Mouse (Mus musculus) forebrain, embryonic 13.5 days (tissue): Measurements from ENCODE around the gene Dnajb5. TPM values are rescaled to one million over a fixed set of nuclear protein-coding genes. Genes with fewer than 3 reads are reported as not detected.
"Not testable (repeated sequence)": the region's sequence is repeated elsewhere in the genome, so short reads cannot be mapped to it uniquely, and the experiment has no call there.

Experiments used
- ATAC-seq: fragments of 200-750 bp; cut with Nextera tagmentation; 2 replicates; pipeline ENCODE4 v1.8.0; 2017
- H3K27ac ChIP-seq: fragments of 300-500 bp; sonication (generic); 2 replicates; pipeline ENCODE4 v1.5.1; 2015; ENCODE audit warnings: inconsistent platforms, mild to moderate bottlenecking, moderate library complexity
- H3K27me3 ChIP-seq: fragments of 300-500 bp; sonication (generic); 2 replicates; pipeline ENCODE4 v1.6.1; 2015; ENCODE audit warnings: mild to moderate bottlenecking, inconsistent platforms
- H3K36me3 ChIP-seq: fragments of 300-500 bp; sonication (generic); 2 replicates; pipeline ENCODE4 v1.6.1; 2015; ENCODE audit warnings: mild to moderate bottlenecking, inconsistent platforms; ENCODE audit not compliant: poor library complexity, severe bottlenecking
- H3K4me1 ChIP-seq: fragments of 300-500 bp; sonication (generic); 2 replicates; pipeline ENCODE4 v1.6.1; 2015; ENCODE audit warnings: inconsistent platforms
- H3K4me2 ChIP-seq: fragments of 300-500 bp; sonication (generic); 2 replicates; pipeline ENCODE4 v1.6.1; 2015; ENCODE audit warnings: inconsistent platforms, mild to moderate bottlenecking, moderate library complexity
- H3K4me3 ChIP-seq: fragments of 300-500 bp; sonication (generic); 2 replicates; pipeline ENCODE4 v1.5.1; 2015; ENCODE audit warnings: mild to moderate bottlenecking, inconsistent platforms
- H3K9ac ChIP-seq: fragments of 300-500 bp; sonication (generic); 2 replicates; pipeline ENCODE4 v1.6.1; 2015; ENCODE audit warnings: mild to moderate bottlenecking, inconsistent platforms
- H3K9me3 ChIP-seq: fragments of 300-500 bp; sonication (generic); replicated peaks from 2 replicates; pipeline ENCODE4 v1.6.1; 2016; ENCODE audit warnings: inconsistent platforms
- WGBS: fragments of 180-500 bp; shearing (Covaris S2); methylation state at CpG from one replicate; pipeline ENCODE4 v1.1.7; 2015; 5-methylcytosine and 5-hydroxymethylcytosine counted together
- polyA plus RNA-seq: library from polyadenylated mRNA; unstranded; fragments of >200 nt; fragmentation: Nextera tagmentation; extraction: Ambion mirVana; gene quantifications from 2 replicates; pipeline ENCODE4 v1.2.1, GENCODE M21; 2015

Dnajb5 gene
- polyA plus RNA-seq, 1 experiment from 2014 or later = 34.6 TPM

DNA sequence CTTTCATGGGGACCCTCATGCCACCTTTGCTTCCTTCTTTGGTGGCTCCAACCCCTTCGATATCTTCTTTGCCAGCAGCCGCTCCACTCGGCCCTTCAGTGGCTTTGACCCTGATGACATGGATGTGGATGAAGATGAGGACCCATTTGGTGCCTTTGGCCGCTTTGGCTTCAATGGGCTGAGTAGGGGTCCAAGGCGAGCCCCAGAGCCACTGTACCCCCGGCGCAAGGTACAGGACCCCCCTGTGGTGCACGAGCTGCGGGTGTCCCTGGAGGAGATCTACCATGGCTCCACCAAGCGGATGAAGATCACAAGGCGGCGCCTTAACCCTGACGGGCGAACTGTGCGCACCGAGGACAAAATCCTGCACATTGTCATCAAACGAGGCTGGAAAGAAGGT lies 7.0 kb downstream of the Dnajb5 start:
- Histone ChIP-seq H3K27ac (no peak overlapping the region), H3K4me2 (no peak overlapping the region), H3K36me3 (peaks cover 51% of the 10 kb centered on the region), H3K27me3 (no peaks in the 10 kb centered on the region), H3K9ac (no peak overlapping the region), H3K4me1 (peaks cover 38% of the 10 kb centered on the region), H3K4me3 (no peak overlapping the region), H3K9me3 (no peaks in the 10 kb centered on the region)
- no peak for ATAC-seq
- WGBS = 96% methylated on average over 17 of the region's 17 CpGs

DNA sequence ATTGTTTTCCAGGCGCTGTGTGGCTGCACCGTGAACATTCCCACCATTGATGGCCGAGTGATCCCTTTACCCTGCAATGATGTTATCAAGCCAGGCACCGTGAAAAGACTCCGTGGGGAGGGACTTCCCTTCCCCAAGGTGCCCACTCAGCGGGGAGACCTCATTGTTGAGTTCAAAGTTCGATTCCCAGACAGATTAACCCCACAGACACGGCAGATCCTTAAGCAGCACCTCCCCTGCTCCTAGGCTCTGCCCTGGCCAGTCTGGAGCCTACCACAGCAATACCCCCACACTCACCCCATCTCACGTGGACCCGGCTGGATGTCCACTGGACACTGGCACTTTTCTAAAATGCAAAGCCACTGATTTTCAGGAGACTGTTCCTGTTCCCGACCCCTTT lies 7.7 kb downstream of the Dnajb5 start:
- peaks cover 30% of the 10 kb centered on the region for H3K4me1 ChIP-seq

DNA sequence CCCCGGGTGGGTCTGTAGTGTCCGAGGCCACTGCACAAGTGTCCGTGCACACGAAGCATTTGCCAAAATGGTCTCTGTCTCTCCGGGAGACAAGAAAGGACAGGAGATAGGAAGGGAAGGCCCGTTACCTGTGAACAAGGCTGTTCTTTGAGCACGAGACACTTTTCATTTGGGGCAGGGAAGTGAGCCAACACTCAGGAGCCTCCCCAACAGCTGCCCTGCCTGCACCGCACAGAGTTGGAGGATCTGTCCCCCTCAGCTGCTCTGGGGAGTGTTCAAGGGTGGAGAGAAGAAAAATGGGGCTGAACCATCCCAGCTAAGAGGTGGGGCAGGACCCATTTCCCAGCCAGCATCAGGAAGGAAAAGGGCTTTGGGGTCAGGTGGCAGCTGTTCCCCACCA lies 8.4 kb downstream of the Dnajb5 start:
- Histone ChIP-seq H3K9me3 (no peaks in the 10 kb centered on the region), H3K27me3 (no peaks in the 10 kb centered on the region), H3K4me3 (no peak overlapping the region), H3K4me2 (no peak overlapping the region), H3K27ac (no peak overlapping the region), H3K4me1 (peaks cover 24% of the 10 kb centered on the region), H3K36me3 (peaks cover 51% of the 10 kb centered on the region), H3K9ac (no peak overlapping the region)
- WGBS = 90% methylated on average over 8 of the region's 8 CpGs
- ATAC-seq = no peak

More for the DNA sequence above, 7.7 kb downstream of the Dnajb5 start:
- WGBS = 76% methylated on average over 11 of the region's 11 CpGs
- H3K4me3 ChIP-seq = no peak overlapping the region
- no peak overlapping the region for H3K9ac ChIP-seq
- peaks cover 51% of the 10 kb centered on the region for H3K36me3 ChIP-seq
- H3K27ac ChIP-seq = no peak overlapping the region
- H3K4me2 ChIP-seq = no peak overlapping the region
- ATAC-seq = no peak
- H3K9me3 ChIP-seq = no peaks in the 10 kb centered on the region
- H3K27me3 ChIP-seq = no peaks in the 10 kb centered on the region

DNA sequence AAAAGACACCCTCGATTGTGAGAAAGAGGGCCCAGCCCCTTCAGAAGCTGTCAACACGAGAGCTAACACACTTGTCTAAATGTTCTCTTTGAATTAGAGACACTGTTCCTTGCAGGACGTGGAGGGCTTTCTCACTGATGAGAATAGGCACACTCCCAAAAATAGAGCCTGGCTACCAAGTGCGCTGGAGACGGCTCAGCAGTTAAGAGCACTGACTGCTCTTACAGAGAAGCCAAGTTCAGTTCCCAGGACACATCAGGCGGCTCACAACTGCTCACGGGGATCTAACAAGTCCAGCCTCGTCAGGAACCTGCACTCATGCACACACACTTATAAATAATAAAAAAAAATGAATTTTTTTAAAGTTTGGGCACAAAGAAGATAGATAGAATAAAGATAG lies 9.3 kb downstream of the Dnajb5 start:
- Histone ChIP-seq H3K4me3 (no peak overlapping the region), H3K27ac (no peak overlapping the region; the same call in 1 of the 2 replicates), H3K9ac (no peak overlapping the region), H3K27me3 (no peaks in the 10 kb centered on the region), H3K9me3 (no peaks in the 10 kb centered on the region), H3K36me3 (peaks cover 46% of the 10 kb centered on the region), H3K4me2 (no peak overlapping the region), H3K4me1 (peaks cover 14% of the 10 kb centered on the region)
- ATAC-seq = no peak
- 68% methylated on average over 8 of the region's 8 CpGs for whole genome bisulfite sequencing

DNA sequence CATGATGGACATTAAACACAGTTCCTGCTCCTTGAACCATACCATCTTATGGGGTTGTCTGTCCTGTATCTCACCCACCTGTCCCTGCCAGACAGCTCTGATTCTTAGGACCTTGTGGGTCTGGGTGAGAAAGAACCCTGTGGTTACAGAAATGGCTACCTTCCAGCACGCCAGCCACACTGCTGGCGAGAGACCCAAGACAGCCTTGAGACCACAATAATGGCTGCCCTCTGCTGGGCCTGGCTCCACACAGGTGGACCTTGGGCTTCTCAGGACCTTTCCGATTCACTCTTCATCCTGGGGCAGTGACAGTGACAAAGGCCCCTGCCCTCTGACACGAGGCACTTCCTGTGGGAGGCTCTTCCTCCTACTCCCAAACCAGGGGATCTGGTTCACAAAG lies 9.8 kb downstream of the Dnajb5 start:
- WGBS = 78% methylated on average over 4 of the region's 4 CpGs
- Histone ChIP-seq H3K27ac (no peak overlapping the region; the same call in 1 of the 2 replicates), H3K9me3 (no peaks in the 10 kb centered on the region), H3K36me3 (peaks cover 46% of the 10 kb centered on the region), H3K4me1 (peaks cover 10% of the 10 kb centered on the region), H3K27me3 (0 out of 2 replicates have a peak, but pooled peaks cover 1% of the 10 kb centered on the region), H3K4me2 (no peak overlapping the region), H3K4me3 (no peak overlapping the region), H3K9ac (no peak overlapping the region)
- no peak for ATAC-seq

DNA sequence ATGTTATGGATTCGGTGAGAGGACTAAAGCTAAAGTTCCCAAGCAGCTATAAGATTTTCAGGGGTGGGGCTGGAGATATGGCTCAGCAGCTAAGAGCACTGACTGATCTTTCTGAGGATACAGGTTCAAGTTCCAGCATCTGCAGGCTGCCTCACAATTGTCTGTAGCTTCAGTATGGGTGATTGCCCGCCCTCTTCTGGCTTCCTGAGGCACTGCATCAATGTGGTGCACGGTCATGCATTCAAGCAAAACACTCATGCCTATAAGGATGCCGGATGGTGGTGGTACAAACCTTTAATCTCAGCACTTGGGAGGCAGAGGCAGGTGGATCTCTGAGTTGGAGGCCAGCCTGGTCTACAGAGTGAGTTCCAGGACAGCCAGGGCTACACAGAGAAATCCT lies 12.0 kb downstream of the Dnajb5 start:
- WGBS = 25% methylated on average over 4 of the region's 4 CpGs
- Histone ChIP-seq H3K4me1 (peaks cover 4% of the 10 kb centered on the region; the same call in 1 of the 2 replicates), H3K27me3 (0 out of 2 replicates have a peak, but pooled peaks cover 3% of the 10 kb centered on the region), H3K9ac (no peak overlapping the region), H3K4me3 (no peak overlapping the region), H3K36me3 (peaks cover 31% of the 10 kb centered on the region), H3K4me2 (no peak overlapping the region), H3K27ac (no peak overlapping the region), H3K9me3 (no peaks in the 10 kb centered on the region)
- no peak for ATAC-seq

DNA sequence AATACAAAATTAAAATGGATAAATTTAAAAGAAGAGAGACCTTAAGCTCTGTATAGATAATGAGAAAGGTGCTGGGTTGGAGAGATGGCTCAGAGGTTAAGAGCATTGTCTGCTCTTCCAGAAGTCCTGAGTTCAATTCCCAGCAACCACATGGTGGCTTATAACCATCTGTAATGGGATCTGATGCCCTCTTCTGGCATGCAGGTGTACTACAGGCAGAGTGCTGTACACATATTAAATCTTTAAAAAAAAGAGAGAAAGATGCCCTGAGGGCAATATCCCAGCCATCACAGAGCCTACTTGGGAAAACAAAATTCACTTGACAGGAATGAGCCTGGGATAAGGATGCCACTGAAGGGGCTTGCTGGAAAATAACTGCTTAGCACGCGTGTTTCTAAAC lies 13.9 kb downstream of the Dnajb5 start:
- H3K4me3 ChIP-seq = no peak overlapping the region
- 0 out of 2 replicates have a peak, but pooled peaks cover 3% of the 10 kb centered on the region for H3K27me3 ChIP-seq
- H3K9ac ChIP-seq = no peak overlapping the region
- H3K9me3 ChIP-seq = no peaks in the 10 kb centered on the region
- H3K4me1 ChIP-seq = peaks cover 4% of the 10 kb centered on the region; the same call in 1 of the 2 replicates
- no peak for ATAC-seq
- no peak overlapping the region for H3K4me2 ChIP-seq
- peaks cover 13% of the 10 kb centered on the region for H3K36me3 ChIP-seq
- WGBS = 98% methylated on average over 2 of the region's 2 CpGs
- H3K27ac ChIP-seq = no peak overlapping the region

DNA sequence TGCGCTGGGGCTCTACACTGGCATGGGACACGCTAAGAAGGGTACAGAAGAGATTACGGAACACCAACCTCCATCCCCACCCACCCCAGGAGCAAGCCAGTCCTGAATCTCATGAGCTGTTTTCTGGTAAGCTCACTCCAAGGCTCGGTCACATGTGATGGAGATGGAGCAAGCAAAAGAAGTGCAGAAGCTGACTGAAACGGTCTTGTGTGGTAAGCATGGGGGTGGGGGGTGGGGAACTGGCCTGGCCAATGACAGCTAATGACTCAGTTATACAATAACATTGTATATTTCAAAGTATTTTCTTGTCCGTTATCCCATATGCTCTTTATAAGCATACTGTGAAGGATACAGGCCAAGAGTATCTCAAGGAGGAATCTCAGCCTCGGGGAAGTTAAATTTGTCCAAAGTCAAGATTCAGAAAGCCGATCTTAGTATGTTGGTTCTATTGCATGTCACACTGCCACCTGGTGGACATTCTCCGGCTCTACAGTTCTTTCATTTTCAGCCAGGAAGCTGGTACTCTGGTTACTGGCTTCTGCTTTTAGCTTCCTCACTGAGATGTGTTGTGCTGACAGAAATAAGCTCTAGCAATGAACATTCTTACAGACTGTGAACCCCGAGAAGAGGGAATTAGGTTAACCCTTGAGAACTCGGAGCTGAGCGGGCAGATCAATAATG lies 15.6 kb downstream of the Dnajb5 start:
- peak; percentile 69 for ATAC-seq
- no peaks in the 10 kb centered on the region for H3K9me3 ChIP-seq
- peaks cover 4% of the 10 kb centered on the region; the same call in 1 of the 2 replicates for H3K4me1 ChIP-seq
- 0 out of 2 replicates have a peak, but pooled peaks cover 3% of the 10 kb centered on the region for H3K27me3 ChIP-seq
- no peak overlapping the region for H3K4me3 ChIP-seq
- no peaks in the 10 kb centered on the region for H3K36me3 ChIP-seq
- peak overlapping the region; percentile 33 for H3K4me2 ChIP-seq
- H3K9ac ChIP-seq = no peak overlapping the region
- H3K27ac ChIP-seq = no peak overlapping the region
- 12% methylated on average over 12 of the region's 12 CpGs for WGBS

DNA sequence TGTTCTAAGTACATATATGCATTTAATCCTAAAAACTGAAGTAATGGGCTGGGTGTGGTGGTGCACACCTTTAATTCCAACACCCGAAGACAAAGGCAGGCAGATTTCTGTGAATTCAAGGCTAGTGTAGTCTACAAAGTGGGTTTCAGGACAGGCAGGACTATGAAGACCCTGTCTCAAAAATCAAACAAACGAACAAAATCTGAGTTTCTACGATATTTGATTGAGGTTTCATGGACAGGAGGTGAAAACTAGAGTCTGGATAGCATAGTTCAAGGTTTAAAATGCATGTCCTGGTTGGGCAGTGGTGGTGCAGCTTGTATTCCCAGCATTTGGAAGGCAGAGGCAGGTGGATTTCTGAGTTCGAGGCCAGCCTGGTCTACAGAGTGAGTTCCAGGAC lies 19.7 kb downstream of the Dnajb5 start, which contains the start of gene 1700022I11Rik:
TSS of gene 1700022I11Rik (plus strand) at position 301 of the 400 bp plus-strand sequence.
- ATAC-seq = no peak
- Histone ChIP-seq H3K4me1 (peaks cover 4% of the 10 kb centered on the region; the same call in 1 of the 2 replicates), H3K4me3 (no peak within 1 kb of the TSS), H3K27me3 (0 out of 2 replicates have a peak, but pooled peaks cover 2% of the 10 kb centered on the region), H3K36me3 (no peaks in the 10 kb centered on the region), H3K9me3 (no peaks in the 10 kb centered on the region), H3K4me2 (no peak within 1 kb of the TSS), H3K27ac (no peak within 1 kb of the TSS), H3K9ac (no peak within 1 kb of the TSS)
- whole genome bisulfite sequencing = 94% methylated on average over 4 of the region's 4 CpGs

DNA sequence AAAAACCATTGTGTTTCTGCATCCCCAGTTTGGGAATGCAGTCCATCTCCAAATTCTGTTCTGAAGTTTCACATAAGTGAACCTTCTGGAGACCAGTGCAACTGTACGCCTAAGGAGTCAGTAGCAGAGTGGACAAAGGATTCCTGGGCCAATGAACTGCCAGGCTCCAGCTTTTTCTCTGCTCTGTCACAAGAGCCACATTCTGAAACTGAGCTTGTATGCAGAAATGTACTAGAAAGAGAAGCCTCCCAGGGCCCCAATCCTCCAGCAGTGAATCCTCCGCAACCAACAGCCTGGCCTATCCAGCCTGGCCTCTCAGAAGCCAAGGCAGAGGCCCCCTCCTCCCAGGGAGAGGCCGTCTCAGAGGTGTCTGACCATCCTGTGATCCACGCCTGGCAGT lies 23.3 kb downstream of the Dnajb5 start:
- ATAC-seq = no peak
- Histone ChIP-seq H3K9ac (no peak overlapping the region), H3K4me2 (no peak overlapping the region), H3K4me1 (no peaks in the 10 kb centered on the region), H3K4me3 (no peak overlapping the region), H3K9me3 (no peaks in the 10 kb centered on the region), H3K36me3 (peaks cover 16% of the 10 kb centered on the region), H3K27ac (no peak overlapping the region), H3K27me3 (no peaks in the 10 kb centered on the region)
- 82% methylated on average over 4 of the region's 4 CpGs for WGBS

DNA sequence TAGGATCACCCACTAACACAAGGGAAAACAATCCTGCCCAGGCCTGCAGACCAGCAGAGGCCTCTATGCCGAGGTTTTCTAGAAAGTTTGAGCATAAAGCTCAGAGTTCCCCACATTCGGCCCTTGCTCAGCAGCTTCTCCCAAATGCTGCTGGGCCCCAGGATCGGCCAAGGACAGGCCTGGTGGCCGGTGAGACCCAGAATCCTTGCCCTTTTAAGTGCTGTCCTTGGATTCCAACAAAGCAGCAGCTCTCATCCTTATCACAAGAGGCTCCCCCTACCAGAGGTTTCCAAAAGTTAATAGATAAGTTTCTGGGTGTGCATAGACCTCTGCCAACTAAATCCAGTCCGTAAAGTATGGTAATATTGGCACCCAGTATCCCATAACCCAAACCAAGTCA lies 24.3 kb downstream of the Dnajb5 start:
- Histone ChIP-seq H3K27me3 (no peaks in the 10 kb centered on the region), H3K9me3 (no peaks in the 10 kb centered on the region), H3K36me3 (peaks cover 25% of the 10 kb centered on the region), H3K4me3 (no peak overlapping the region), H3K27ac (no peak overlapping the region), H3K4me2 (no peak overlapping the region), H3K4me1 (no peaks in the 10 kb centered on the region), H3K9ac (peak overlapping the region; percentile 8; the same call in 1 of the 2 replicates)
- ATAC-seq = no peak
- 83% methylated on average over 5 of the region's 5 CpGs for WGBS

DNA sequence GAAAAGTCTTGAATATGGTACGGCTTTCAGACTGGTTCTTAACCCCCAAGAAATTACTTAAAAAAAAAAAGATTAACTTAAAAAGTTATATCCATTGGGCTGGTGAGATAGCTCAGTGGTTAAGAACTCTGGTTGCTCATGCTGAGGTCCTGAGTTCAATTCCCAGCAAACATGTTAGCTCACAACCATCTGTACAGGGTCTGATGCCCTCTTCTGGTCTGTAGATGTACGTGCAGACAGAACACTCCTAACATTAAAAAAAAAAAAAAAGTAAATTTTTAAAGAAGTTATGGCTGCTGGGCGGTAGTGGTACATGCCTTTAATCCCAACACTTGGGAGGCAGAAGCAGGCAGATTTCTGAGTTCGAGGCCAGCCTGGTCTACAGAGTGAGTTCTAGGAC lies 28.4 kb downstream of the Dnajb5 start:
- no peak overlapping the region for H3K9ac ChIP-seq
- H3K27me3 ChIP-seq = no peaks in the 10 kb centered on the region
- H3K9me3 ChIP-seq = no peaks in the 10 kb centered on the region
- H3K4me3 ChIP-seq = no peak overlapping the region
- 90% methylated on average over 4 of the region's 4 CpGs for WGBS
- no peak for ATAC-seq
- no peak overlapping the region for H3K4me2 ChIP-seq
- H3K27ac ChIP-seq = no peak overlapping the region
- peaks cover 64% of the 10 kb centered on the region for H3K36me3 ChIP-seq
- H3K4me1 ChIP-seq = no peaks in the 10 kb centered on the region

DNA sequence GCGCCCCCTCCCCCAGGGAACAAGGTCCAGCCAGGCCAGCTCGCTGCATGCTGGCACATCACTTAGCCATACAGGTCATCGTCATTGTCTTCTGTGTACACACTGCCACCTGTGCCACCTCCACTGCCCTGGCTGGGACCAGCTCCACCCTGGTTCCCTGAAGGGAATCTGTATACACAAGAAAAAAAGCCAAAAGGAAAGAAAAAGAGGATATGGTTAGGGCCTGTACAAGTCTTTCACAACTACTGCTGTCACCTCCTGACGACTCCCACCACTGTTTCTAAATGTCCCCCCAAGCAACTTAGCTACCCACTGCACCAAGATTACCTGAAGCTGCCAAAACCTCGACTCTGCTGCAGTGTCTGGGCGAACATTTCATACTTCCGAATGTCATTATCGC lies 30.9 kb downstream of the Dnajb5 start:
- WGBS = 91% methylated on average over 8 of the region's 8 CpGs
- not testable (repeated sequence) for ATAC-seq, H3K27ac ChIP-seq, H3K4me2 ChIP-seq, H3K4me1 ChIP-seq, H3K4me3 ChIP-seq, H3K9me3 ChIP-seq, H3K27me3 ChIP-seq, H3K9ac ChIP-seq
- peaks cover 88% of the 10 kb centered on the region for H3K36me3 ChIP-seq
